Mouse (Mus musculus) embryo, embryonic 11.5 days (tissue): ENCODE results near the gene Aspn.
"Not testable (repeated sequence)": the region's sequence is repeated elsewhere in the genome, so short reads cannot be mapped to it uniquely, and the experiment has no call there.

Experiments
- DNase-seq: peaks from one replicate; pipeline ENCODE4 v3.0.0-alpha.2; 2012; ENCODE audit warnings: low read depth, low spot score

Gene Aspn

DNA sequence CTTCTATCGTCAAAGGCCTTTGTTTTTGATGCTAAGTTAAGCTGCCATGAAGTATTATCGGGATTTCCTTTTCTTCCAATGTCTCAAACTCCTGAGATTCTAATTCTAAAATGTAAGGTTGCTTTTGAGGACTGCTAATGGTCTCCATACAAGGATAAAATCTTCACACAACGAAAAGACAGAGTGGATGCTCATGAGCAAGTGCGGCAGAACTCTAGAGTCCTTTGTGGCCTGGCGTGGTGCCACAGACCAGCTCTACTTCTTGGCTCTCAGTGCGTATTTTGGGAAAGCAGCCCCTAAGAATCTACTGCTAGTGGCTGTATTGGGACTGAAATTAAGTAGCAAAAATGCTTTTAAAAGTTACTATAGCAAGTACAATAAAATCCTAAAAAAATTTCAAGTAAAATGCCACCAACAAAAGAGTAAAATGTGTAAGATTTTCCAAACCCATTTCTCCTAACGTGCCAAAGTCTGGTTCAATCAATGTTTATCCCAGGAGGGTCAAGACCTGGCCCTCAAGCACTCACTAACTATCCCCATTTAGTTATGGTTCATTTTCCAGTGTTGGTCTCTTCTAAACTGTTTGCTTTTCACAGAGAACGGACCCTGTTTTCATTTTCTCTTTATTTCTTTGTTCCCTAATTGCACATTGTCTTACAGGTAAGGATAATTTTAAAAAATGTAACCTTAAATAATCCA, 40.2 kb downstream of the Aspn start:
- no peak for DNase-seq

DNA sequence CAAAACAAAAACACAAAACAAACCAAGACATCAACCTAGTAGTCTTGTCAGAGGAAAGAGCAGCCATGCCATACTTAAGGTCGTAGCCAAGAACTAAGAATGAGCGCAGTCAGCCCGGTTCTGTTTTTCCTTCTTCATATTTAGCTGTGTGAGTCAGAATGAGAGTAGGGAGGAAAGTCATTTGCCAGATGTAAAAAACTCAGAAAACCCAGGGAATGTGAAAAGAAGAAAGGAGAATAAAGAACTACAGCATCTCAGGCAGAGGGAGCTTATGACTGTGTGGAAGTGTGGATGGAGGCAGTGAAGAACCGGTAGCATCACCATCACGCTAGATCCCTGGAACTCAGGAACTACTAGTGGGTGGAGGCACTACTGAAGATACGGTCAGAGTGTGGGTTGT, 41.8 kb downstream of the Aspn start:
- DNase-seq = no peak

DNA sequence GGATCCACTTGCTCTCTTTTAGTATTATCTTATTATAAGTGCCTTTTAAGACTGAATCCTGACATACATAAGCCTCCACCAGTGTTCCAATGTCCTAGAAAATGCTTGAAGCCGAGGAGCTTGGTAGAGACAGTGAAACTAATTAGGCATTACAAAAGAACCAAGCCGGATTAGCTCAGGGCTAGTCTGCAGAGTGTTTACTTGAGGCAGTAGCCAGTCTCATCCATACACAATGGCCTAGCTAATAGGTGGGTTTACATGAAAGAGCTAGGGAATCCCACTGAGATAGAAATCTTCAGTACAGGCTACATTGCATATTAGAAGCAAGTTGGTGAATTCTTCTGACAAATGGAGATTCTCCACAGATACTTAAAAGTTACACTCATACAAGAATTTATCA, 58.3 kb downstream of the Aspn start:
- DNase-seq = not testable (repeated sequence)

DNA sequence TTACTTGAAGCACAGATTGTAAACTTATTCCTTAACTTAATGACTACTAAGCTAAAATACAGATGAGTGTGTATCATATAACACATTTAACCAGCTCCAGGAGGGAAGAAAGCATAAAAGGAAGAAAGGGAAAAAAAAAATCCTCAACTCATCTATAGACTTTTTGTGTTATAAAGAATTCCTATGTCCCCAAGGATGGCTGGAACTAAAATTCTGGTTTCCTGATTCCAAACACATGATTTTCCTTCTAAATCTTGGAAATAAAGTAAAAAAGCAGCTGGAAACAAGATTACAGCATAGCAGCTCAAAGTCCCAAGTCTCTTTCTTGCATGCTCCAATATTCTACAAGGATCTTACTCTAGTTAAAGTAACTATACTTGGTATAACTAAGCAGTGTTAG, 59.4 kb downstream of the Aspn start:
- no peak for DNase-seq

- peak; percentile 5 for DNase-seq
These were observed 63.5 kb downstream of the Aspn start, which contains the start of gene Ogn for GRCm38 (mm10) chr13:49607714-49608113. Gene Ogn, plus strand, starts transcription at chr13:49608046.

GRCm38 (mm10) chr13:49608589-49609322, 64.5 kb downstream of the Aspn start:
- no peak for DNase-seq

GRCm38 (mm10) chr13:49617021-49617420, 72.8 kb downstream of the Aspn start:
- DNase-seq = no peak
